Mouse (Mus musculus): ENCODE results near the gene Cgnl1. TPM values are rescaled to one million over a fixed set of nuclear protein-coding genes. Genes with fewer than 3 reads are reported as not detected.

Gene Cgnl1
- polyA plus RNA-seq (2012) = 0.06 and 0.25 TPM in 2 replicates

GRCm38 (mm10) chr9:71770991-71771767 lies at the start of gene Cgnl1:
Cgnl1 (minus strand) TSS chr9:71771602.

GRCm38 (mm10) chr9:71591938-71592548 lies 179.4 kb downstream of the Cgnl1 start, which contains the start of gene Myzap:
Myzap (minus strand) TSS chr9:71592360.

Other genes starting within 250 kb of the Cgnl1 start
- 0.04 TPM in 1 of 2 replicates, not detected in the other for gene Myzap, start 179.2 kb downstream of the Cgnl1 start, polyA plus RNA-seq (2012)

Data from megakaryocyte-erythroid progenitor cell, adult 5 weeks (primary cell).